Mouse (Mus musculus) megakaryocyte, embryonic 14.5 days (primary cell): Measurements from ENCODE around the gene Clybl.

ENCODE experiments used
- FLI1 ChIP-seq: IDR thresholded peaks from 2 replicates; pipeline ENCODE4 v1.6.1; 2012; ENCODE audit warnings: low read length, inconsistent platforms, mixed read lengths
- GATA1 ChIP-seq: IDR thresholded peaks from 3 replicates; pipeline ENCODE4 v1.6.1; 2012; ENCODE audit warnings: mixed read lengths, low read length, inconsistent platforms, borderline replicate concordance

DNA sequence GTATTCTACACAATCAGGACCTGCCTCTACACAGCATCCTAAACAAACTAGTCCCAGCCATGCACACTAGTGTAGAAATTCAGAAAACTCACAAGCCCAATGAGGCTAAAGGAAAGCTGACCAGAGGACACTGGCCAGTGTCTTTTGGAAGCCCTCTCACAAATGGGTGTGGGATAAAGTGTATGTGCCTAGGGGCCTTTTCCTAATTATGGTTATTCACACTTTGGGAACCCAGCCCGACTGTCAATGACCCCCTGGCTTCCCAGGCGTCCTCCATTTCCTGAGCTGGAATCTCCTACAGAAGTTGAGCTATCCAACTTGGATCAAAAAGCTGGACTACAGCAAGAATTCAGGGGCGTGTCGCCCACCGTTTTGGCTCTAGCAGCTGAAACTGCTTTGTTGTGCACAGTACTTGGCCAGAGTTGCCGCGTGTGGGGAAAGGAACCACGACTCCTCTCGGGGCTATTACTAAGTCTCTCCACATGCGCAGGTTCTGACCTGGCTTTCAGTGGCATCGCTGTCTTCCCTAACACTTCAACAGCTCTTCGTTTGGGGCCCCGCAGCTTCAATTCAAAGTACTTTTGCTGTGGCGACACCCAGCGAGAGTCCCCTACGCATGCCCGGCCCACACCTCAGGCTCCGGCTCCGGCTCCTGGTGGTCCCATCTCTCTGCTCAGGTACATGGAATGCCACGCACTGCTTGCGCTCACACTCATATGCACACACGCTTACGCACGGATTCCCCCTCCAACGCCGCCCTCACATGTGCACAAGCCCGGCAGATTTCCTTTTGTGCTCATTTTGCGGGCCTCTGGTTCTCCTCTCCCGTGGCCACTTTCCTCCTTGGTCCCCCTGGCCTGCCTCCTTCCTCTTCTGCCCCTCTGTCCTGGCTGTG lies 268.3 kb downstream of the Clybl start:
- TF ChIP-seq GATA1 (no peak), FLI1 (no peak)
